Comparison of ENCODE assay signal across 17 mouse cellular contexts in the genomic region with DNA sequence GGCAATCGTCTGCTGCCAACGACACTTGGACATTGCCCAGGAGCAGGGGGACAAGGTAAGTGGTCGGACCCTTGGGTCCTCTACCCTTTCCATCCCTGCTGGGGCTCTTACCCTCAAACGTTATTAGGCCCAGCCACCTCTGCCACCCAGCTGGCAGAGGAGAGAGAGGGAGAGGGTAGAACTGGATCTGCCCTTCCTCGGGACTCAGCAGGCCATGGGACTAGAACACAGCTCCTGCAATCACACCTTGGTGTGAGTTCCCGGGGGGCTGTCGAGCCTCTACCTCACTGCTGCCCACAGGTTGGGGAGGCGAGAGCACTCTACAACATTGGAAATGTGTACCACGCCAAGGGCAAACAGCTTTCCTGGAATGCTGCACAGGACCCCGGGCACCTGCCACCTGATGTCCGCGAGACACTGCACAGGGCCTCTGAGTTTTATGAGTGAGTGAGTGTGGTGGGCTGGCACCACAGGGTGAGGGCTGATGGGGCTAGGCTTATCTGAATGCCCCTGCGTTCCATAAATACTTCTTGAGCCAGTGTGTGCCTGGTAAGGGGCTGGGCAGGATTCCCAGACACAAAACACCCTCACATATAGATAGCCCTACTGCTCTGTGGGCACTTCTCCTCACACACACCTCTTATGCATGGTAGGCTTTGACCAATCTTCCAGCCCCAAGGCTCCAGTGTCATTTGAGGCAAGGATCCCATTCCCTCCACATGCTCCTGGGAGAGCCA. TPM values are rescaled to one million over a fixed set of nuclear protein-coding genes. Genes with fewer than 3 reads are reported as not detected.
"Had no signal": no experiment of that assay in that cellular context is flagged by ENCODE, and none has a peak within 500 bp of the region (broad histone marks: within the 10 kb centered on the region; RNA-seq: fewer than 3 reads in every experiment).

No protein-coding gene starts in this region.

- DNase-seq: kidney, postnatal 36 days; layer of hippocampus, adult 9-11 months; layer of hippocampus, postnatal 36 days; lung, adult 18-20 months; retina, postnatal 1 day; right cerebral cortex, postnatal 4 days; spleen, adult 18-20 months; thymus, adult 2 months; thymus, postnatal 25 days had no signal

- H3K27me3 ChIP-seq: limb, embryonic 15.5 days; midbrain, embryonic 12.5 days; neural tube, embryonic 13.5 days; stomach, embryonic 15.5 days had no signal

- ATAC-seq: midbrain, embryonic 16.5 days had no signal

- H3K27ac ChIP-seq: limb, embryonic 15.5 days; liver, embryonic 14.5 days; midbrain, embryonic 12.5 days; neural tube, embryonic 13.5 days; stomach, embryonic 15.5 days had no signal

- H3K4me2 ChIP-seq: limb, embryonic 15.5 days; midbrain, embryonic 12.5 days; neural tube, embryonic 13.5 days; stomach, embryonic 15.5 days had no signal

- H3K9ac ChIP-seq: limb, embryonic 15.5 days; liver, embryonic 14.5 days; midbrain, embryonic 12.5 days; neural tube, embryonic 13.5 days; stomach, embryonic 15.5 days had no signal

- H3K4me1 ChIP-seq: stomach, embryonic 15.5 days had no signal

- H3K4me3 ChIP-seq: limb, embryonic 15.5 days; midbrain, embryonic 12.5 days; neural tube, embryonic 13.5 days; stomach, embryonic 15.5 days had no signal

- H3K9me3 ChIP-seq: limb, embryonic 15.5 days; midbrain, embryonic 12.5 days; neural tube, embryonic 13.5 days; stomach, embryonic 15.5 days had no signal

RNA-seq across cellular contexts. Expression of gene Ccdc187, which starts 29.4 kb away (rescaled TPM):
- total RNA-seq: megakaryocyte-erythroid progenitor cell, adult 5-6 weeks had no signal
- polyA plus RNA-seq: limb, embryonic 11.5 days had no signal
